Mouse (Mus musculus) myocyte (in vitro differentiated cells): ENCODE measurements around the gene Cry2.

Experiments used
- POLR2A ChIP-seq: IDR thresholded peaks from one replicate; pipeline ENCODE4 v1.6.1; 2011; ENCODE audit warnings: low read depth, mild to moderate bottlenecking, control low read depth, moderate library complexity; ENCODE audit not compliant: insufficient read length
- SRF ChIP-seq: IDR thresholded peaks from one replicate; pipeline ENCODE4 v1.6.1; 2011; ENCODE audit warnings: low read depth; ENCODE audit not compliant: control insufficient read depth, insufficient read length
- USF1 ChIP-seq: IDR thresholded peaks from one replicate; pipeline ENCODE4 v1.6.1; 2011; ENCODE audit warnings: low read depth, mild to moderate bottlenecking, control low read depth, moderate library complexity

DNA sequence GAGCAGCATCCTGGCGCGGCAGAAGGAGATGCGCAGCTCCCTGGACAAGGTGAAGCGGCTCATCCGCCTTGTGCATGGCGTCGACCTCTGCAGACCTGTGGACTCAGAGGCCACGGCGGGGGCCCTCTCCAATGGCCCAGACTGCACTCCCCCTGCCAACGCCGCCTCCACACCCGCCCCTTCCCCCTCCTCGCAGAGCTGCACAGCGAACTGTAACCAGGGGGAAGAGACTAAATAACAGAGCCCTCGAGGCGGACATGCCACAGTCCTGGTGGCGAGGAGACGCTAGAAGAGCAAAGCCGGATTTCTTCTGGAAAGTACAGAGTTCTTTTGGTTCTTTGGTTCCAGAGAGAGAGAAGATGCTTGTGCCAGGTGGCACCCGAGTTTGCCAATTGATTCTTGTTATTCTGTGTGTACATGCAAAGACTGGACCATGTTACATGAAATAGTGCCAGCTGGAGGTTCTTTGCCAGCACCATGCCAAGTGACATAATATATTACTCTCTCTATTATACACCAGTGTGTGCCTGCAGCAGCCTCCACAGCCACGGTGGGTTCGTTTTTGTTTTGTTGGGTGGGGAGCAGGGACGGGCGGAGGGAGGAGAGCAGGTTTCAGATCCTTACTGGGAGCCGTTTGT, 73.5 kb downstream of the Cry2 start:
- no peak for TF ChIP-seq POLR2A
- no peak for TF ChIP-seq USF1
- no peak for TF ChIP-seq SRF
